ENCODE assay signal across 10 mouse cellular contexts in genomic region chr2:167800648-167801245, GRCm38 (mm10).
DNase-seq lines count a peak whose midpoint lies in the region; ATAC-seq and TF ChIP-seq lines count a peak whose summit lies in the region.
"Had no signal": no experiment of that assay in that cellular context is flagged by ENCODE, and none has a peak within 500 bp of the region (broad histone marks: within the 10 kb centered on the region; RNA-seq: fewer than 3 reads in every experiment).

No protein-coding gene starts in this region.

- H3K4me2 ChIP-seq in kidney, postnatal 0 days (ENCODE audit: low read length): no peak overlapping the region
- no peak overlapping the region for H3K4me2 ChIP-seq in embryonic facial prominence, embryonic 12.5 days (replicated peaks)
- no peak overlapping the region for H3K4me2 ChIP-seq in limb, embryonic 12.5 days

- peak; percentile 52 for DNase-seq in adrenal gland, postnatal 10 days
- no peak for DNase-seq in adrenal gland, adult 8-10 months
- DNase-seq in kidney, postnatal 0 days (ENCODE audit: low spot score): peak; percentile 69
- no peak for DNase-seq in kidney, adult 2 months
- DNase-seq: B cell, adult 2 months had no signal

- no peak for TF ChIP-seq POLR2A in kidney, adult 2 months (IDR thresholded peaks at IDR 0.05; ENCODE audit: low read depth, low read length)

- TF ChIP-seq CTCF in kidney, postnatal 0 days (IDR thresholded peaks at IDR 0.05; ENCODE audit: low read depth): no peak
- no peak for TF ChIP-seq CTCF in kidney, adult 2 months (conservative IDR thresholded peaks at IDR 0.05; ENCODE audit: insufficient read depth, insufficient read length, low read depth, low read length)

- 61% methylated on average over 11 of the region's 11 CpGs for WGBS in kidney, postnatal 0 days
- 75% methylated on average over 11 of the region's 11 CpGs for whole genome bisulfite sequencing in kidney, adult 2 months
- WGBS in embryonic facial prominence, embryonic 12.5 days: 72% methylated on average over 11 of the region's 11 CpGs
- 73% methylated on average over 11 of the region's 11 CpGs for WGBS in limb, embryonic 12.5 days

- no peaks in the 10 kb centered on the region for H3K27me3 ChIP-seq in kidney, postnatal 0 days (ENCODE audit: insufficient read depth, low read length)
- H3K27me3 ChIP-seq in kidney, adult 2 months (replicated peaks; ENCODE audit: control insufficient read depth, insufficient read depth, low read length): no peaks in the 10 kb centered on the region
- no peaks in the 10 kb centered on the region for H3K27me3 ChIP-seq in embryonic facial prominence, embryonic 12.5 days
- H3K27me3 ChIP-seq in limb, embryonic 12.5 days: no peaks in the 10 kb centered on the region

- ATAC-seq in kidney, postnatal 0 days (replicated peaks; ENCODE audit: low FRiP score, low read depth): peak; percentile 33; the same call in 1 of the 2 replicates
- ATAC-seq in embryonic facial prominence, embryonic 12.5 days (ENCODE audit: insufficient number of reproducible peaks, insufficient read depth, low FRiP score, low TSS enrichment): peak; percentile 42; the same call in 1 of the 2 replicates
- no peak for ATAC-seq in limb, embryonic 12.5 days (ENCODE audit: insufficient number of reproducible peaks, insufficient read depth, low FRiP score, low TSS enrichment, low read depth)
- no peak for ATAC-seq in inflammation-experienced regulatory T-cells, adult 6 months
- no peak for ATAC-seq in erythroid progenitor cell, adult 5-6 weeks (replicated peaks; ENCODE audit: low FRiP score, poor library complexity, severe bottlenecking)

- peak overlapping the region; percentile 70 for H3K27ac ChIP-seq in kidney, postnatal 0 days
- H3K27ac ChIP-seq in kidney, adult 2 months (ENCODE audit: insufficient read depth, low read depth, low read length): no peak overlapping the region
- peak overlapping the region; percentile 63 for H3K27ac ChIP-seq in embryonic facial prominence, embryonic 12.5 days
- peak overlapping the region; percentile 60; the same call in 1 of the 2 replicates for H3K27ac ChIP-seq in limb, embryonic 12.5 days
- H3K27ac ChIP-seq: liver, embryonic 14.5 days had no signal

- no peak overlapping the region for H3K9ac ChIP-seq in kidney, postnatal 0 days (ENCODE audit: low read depth, low read length)
- H3K9ac ChIP-seq in embryonic facial prominence, embryonic 12.5 days: no peak overlapping the region
- no peak overlapping the region for H3K9ac ChIP-seq in limb, embryonic 12.5 days (replicated peaks)
- H3K9ac ChIP-seq: liver, embryonic 14.5 days had no signal

- H3K36me3 ChIP-seq in kidney, postnatal 0 days (ENCODE audit: insufficient read depth, low read length): no peaks in the 10 kb centered on the region
- no peaks in the 10 kb centered on the region for H3K36me3 ChIP-seq in kidney, adult 2 months (ENCODE audit: control insufficient read depth, insufficient read depth, low read length)
- H3K36me3 ChIP-seq in embryonic facial prominence, embryonic 12.5 days: no peaks in the 10 kb centered on the region
- no peaks in the 10 kb centered on the region for H3K36me3 ChIP-seq in limb, embryonic 12.5 days

- H3K4me1 ChIP-seq in kidney, postnatal 0 days (replicated peaks; ENCODE audit: insufficient read depth, low read length): 0 out of 2 replicates have a peak, but pooled peaks cover 6% of the 10 kb centered on the region
- peaks cover 6% of the 10 kb centered on the region for H3K4me1 ChIP-seq in kidney, adult 2 months (ENCODE audit: control insufficient read depth, insufficient read depth, low read length)
- peaks cover 19% of the 10 kb centered on the region; the same call in 1 of the 2 replicates for H3K4me1 ChIP-seq in embryonic facial prominence, embryonic 12.5 days
- H3K4me1 ChIP-seq in limb, embryonic 12.5 days (replicated peaks): peaks cover 6% of the 10 kb centered on the region; the same call in 1 of the 2 replicates

- H3K4me3 ChIP-seq in kidney, postnatal 0 days (replicated peaks; ENCODE audit: low read depth, low read length): no peak overlapping the region
- H3K4me3 ChIP-seq in kidney, adult 2 months (ENCODE audit: insufficient read depth, low read depth, low read length): no peak overlapping the region
- no peak overlapping the region for H3K4me3 ChIP-seq in embryonic facial prominence, embryonic 12.5 days
- no peak overlapping the region for H3K4me3 ChIP-seq in limb, embryonic 12.5 days (replicated peaks)

- no peaks in the 10 kb centered on the region for H3K9me3 ChIP-seq in kidney, postnatal 0 days (replicated peaks; ENCODE audit: low read length)
- H3K9me3 ChIP-seq in embryonic facial prominence, embryonic 12.5 days: no peaks in the 10 kb centered on the region
- H3K9me3 ChIP-seq in limb, embryonic 12.5 days: no peaks in the 10 kb centered on the region

Comparison
In these comparisons a context has a peak if more than half of its experiments do, and no peak if none do; other contexts are left out.
1. DNase-seq: peak in adrenal gland, postnatal 10 days (single experiment) and kidney, postnatal 0 days (single experiment); none in adrenal gland, adult 8-10 months (single experiment) and kidney, adult 2 months (single experiment).
2. ATAC-seq: peak in kidney, postnatal 0 days (single experiment) and embryonic facial prominence, embryonic 12.5 days (single experiment); none in limb, embryonic 12.5 days (single experiment), inflammation-experienced regulatory T-cells, adult 6 months (single experiment) and erythroid progenitor cell, adult 5-6 weeks (single experiment).